Mouse (Mus musculus): ENCODE measurements around the gene Mtus2.

- TF ChIP-seq POLR2A (IDR thresholded peaks at IDR 0.05; ENCODE audit: extremely low read depth, insufficient read depth, low read length): no peak
- no peak for TF ChIP-seq CTCF (IDR thresholded peaks at IDR 0.05; ENCODE audit: low read depth, low read length)
Measured at GRCm38 (mm10) chr5:148357168-148357567, 400.0 kb downstream of the Mtus2 start.
